Mouse (Mus musculus): ENCODE results near the gene Stim1. TPM values are rescaled to one million over a fixed set of nuclear protein-coding genes. Genes with fewer than 3 reads are reported as not detected.

Gene Stim1
- polyA plus RNA-seq, 1 experiment from 2014 or later: 11.6 TPM

GRCm38 (mm10) chr7:102446438-102446837 lies 178.8 kb downstream of the Stim1 start:
- WGBS: 95% methylated on average over 9 of the region's 9 CpGs
- Histone ChIP-seq H3K36me3 (ENCODE audit: control insufficient read depth, insufficient read depth, low read length) (peaks cover 22% of the 10 kb centered on the region), H3K4me3 (ENCODE audit: low read depth, low read length) (no peak overlapping the region)

GRCm38 (mm10) chr7:102458618-102459380 lies 191.2 kb downstream of the Stim1 start:
- H3K36me3 ChIP-seq (ENCODE audit: control insufficient read depth, insufficient read depth, low read length): peaks cover 40% of the 10 kb centered on the region

More at GRCm38 (mm10) chr7:102446438-102446837, 178.8 kb downstream of the Stim1 start:
- DNase-seq (ENCODE audit: low spot score, missing footprints) (no peak), ATAC-seq (ENCODE audit: low FRiP score) (no peak)
- no peak overlapping the region for H3K9ac ChIP-seq (ENCODE audit: low read length)
- no peaks in the 10 kb centered on the region for H3K9me3 ChIP-seq (ENCODE audit: control insufficient read depth, low read length)
- H3K27me3 ChIP-seq (ENCODE audit: control insufficient read depth, insufficient read depth, low read length): no peaks in the 10 kb centered on the region
- H3K4me1 ChIP-seq (ENCODE audit: control insufficient read depth, insufficient read depth, low read length): peaks cover 15% of the 10 kb centered on the region; the same call in 1 of the 2 replicates
- no peak overlapping the region for H3K4me2 ChIP-seq
- no peak overlapping the region for H3K27ac ChIP-seq (ENCODE audit: low read depth, low read length)

GRCm38 (mm10) chr7:102467566-102467965 lies 200.0 kb downstream of the Stim1 start:
- Histone ChIP-seq H3K4me1 (ENCODE audit: control insufficient read depth, insufficient read depth, low read length) (no peaks in the 10 kb centered on the region), H3K36me3 (ENCODE audit: control insufficient read depth, insufficient read depth, low read length) (peaks cover 31% of the 10 kb centered on the region), H3K27me3 (ENCODE audit: control insufficient read depth, insufficient read depth, low read length) (no peaks in the 10 kb centered on the region), H3K4me2 (no peak overlapping the region), H3K4me3 (ENCODE audit: low read depth, low read length) (no peak overlapping the region), H3K9ac (ENCODE audit: low read length) (no peak overlapping the region), H3K9me3 (ENCODE audit: control insufficient read depth, low read length) (no peaks in the 10 kb centered on the region), H3K27ac (ENCODE audit: low read depth, low read length) (no peak overlapping the region)
- ATAC-seq (ENCODE audit: low FRiP score): no peak
- WGBS: 90% methylated on average over 8 of the region's 8 CpGs
- DNase-seq (ENCODE audit: low spot score, missing footprints): no peak

More at GRCm38 (mm10) chr7:102458618-102459380, 191.2 kb downstream of the Stim1 start:
- H3K9me3 ChIP-seq (ENCODE audit: control insufficient read depth, low read length): no peaks in the 10 kb centered on the region
- WGBS: 79% methylated on average over 5 of the region's 5 CpGs
- H3K27me3 ChIP-seq (ENCODE audit: control insufficient read depth, insufficient read depth, low read length): no peaks in the 10 kb centered on the region
- ATAC-seq (ENCODE audit: low FRiP score) (no peak), DNase-seq (ENCODE audit: low spot score, missing footprints) (no peak)
- H3K4me3 ChIP-seq (ENCODE audit: low read depth, low read length): no peak overlapping the region
- H3K9ac ChIP-seq (ENCODE audit: low read length): no peak overlapping the region
- H3K27ac ChIP-seq (ENCODE audit: low read depth, low read length): no peak overlapping the region
- H3K4me1 ChIP-seq (ENCODE audit: control insufficient read depth, insufficient read depth, low read length): no peaks in the 10 kb centered on the region
- H3K4me2 ChIP-seq: no peak overlapping the region

GRCm38 (mm10) chr7:102472675-102473074 lies 205.1 kb downstream of the Stim1 start:
- Histone ChIP-seq H3K36me3 (ENCODE audit: control insufficient read depth, insufficient read depth, low read length) (peaks cover 7% of the 10 kb centered on the region), H3K4me3 (ENCODE audit: low read depth, low read length) (no peak overlapping the region), H3K9me3 (ENCODE audit: control insufficient read depth, low read length) (no peaks in the 10 kb centered on the region), H3K4me1 (ENCODE audit: control insufficient read depth, insufficient read depth, low read length) (no peaks in the 10 kb centered on the region), H3K27me3 (ENCODE audit: control insufficient read depth, insufficient read depth, low read length) (no peaks in the 10 kb centered on the region), H3K27ac (ENCODE audit: low read depth, low read length) (no peak overlapping the region), H3K4me2 (no peak overlapping the region), H3K9ac (ENCODE audit: low read length) (no peak overlapping the region)
- WGBS: 75% methylated on average over 5 of the region's 5 CpGs
- ATAC-seq (ENCODE audit: low FRiP score) (no peak), DNase-seq (ENCODE audit: low spot score, missing footprints) (no peak)

GRCm38 (mm10) chr7:102476601-102477000 lies 209.0 kb downstream of the Stim1 start:
- 93% methylated on average over 5 of the region's 5 CpGs for WGBS

GRCm38 (mm10) chr7:102477377-102477776 lies 209.8 kb downstream of the Stim1 start:
- Histone ChIP-seq H3K36me3 (ENCODE audit: control insufficient read depth, insufficient read depth, low read length) (no peaks in the 10 kb centered on the region), H3K4me2 (no peak overlapping the region), H3K27ac (ENCODE audit: low read depth, low read length) (no peak overlapping the region), H3K4me1 (ENCODE audit: control insufficient read depth, insufficient read depth, low read length) (no peaks in the 10 kb centered on the region), H3K4me3 (ENCODE audit: low read depth, low read length) (no peak overlapping the region), H3K27me3 (ENCODE audit: control insufficient read depth, insufficient read depth, low read length) (no peaks in the 10 kb centered on the region), H3K9me3 (ENCODE audit: control insufficient read depth, low read length) (no peaks in the 10 kb centered on the region), H3K9ac (ENCODE audit: low read length) (no peak overlapping the region)
- DNase-seq (ENCODE audit: low spot score, missing footprints) (no peak), ATAC-seq (ENCODE audit: low FRiP score) (peak; percentile 55)
- WGBS: 74% methylated on average over 11 of the region's 11 CpGs

More at GRCm38 (mm10) chr7:102476601-102477000, 209.0 kb downstream of the Stim1 start:
- Histone ChIP-seq H3K9me3 (ENCODE audit: control insufficient read depth, low read length) (no peaks in the 10 kb centered on the region), H3K36me3 (ENCODE audit: control insufficient read depth, insufficient read depth, low read length) (no peaks in the 10 kb centered on the region), H3K4me3 (ENCODE audit: low read depth, low read length) (no peak overlapping the region), H3K27me3 (ENCODE audit: control insufficient read depth, insufficient read depth, low read length) (no peaks in the 10 kb centered on the region), H3K27ac (ENCODE audit: low read depth, low read length) (no peak overlapping the region), H3K4me2 (no peak overlapping the region), H3K9ac (ENCODE audit: low read length) (no peak overlapping the region), H3K4me1 (ENCODE audit: control insufficient read depth, insufficient read depth, low read length) (no peaks in the 10 kb centered on the region)
- no peak for ATAC-seq (ENCODE audit: low FRiP score)
- DNase-seq (ENCODE audit: low spot score, missing footprints): no peak

GRCm38 (mm10) chr7:102478425-102478824 lies 210.8 kb downstream of the Stim1 start:
- WGBS: 91% methylated on average over 4 of the region's 4 CpGs
- H3K9me3 ChIP-seq (ENCODE audit: control insufficient read depth, low read length): no peaks in the 10 kb centered on the region
- no peak overlapping the region for H3K4me2 ChIP-seq
- H3K4me1 ChIP-seq (ENCODE audit: control insufficient read depth, insufficient read depth, low read length): no peaks in the 10 kb centered on the region
- H3K36me3 ChIP-seq (ENCODE audit: control insufficient read depth, insufficient read depth, low read length): no peaks in the 10 kb centered on the region
- no peak overlapping the region for H3K9ac ChIP-seq (ENCODE audit: low read length)
- no peak overlapping the region for H3K27ac ChIP-seq (ENCODE audit: low read depth, low read length)
- ATAC-seq (ENCODE audit: low FRiP score) (no peak), DNase-seq (ENCODE audit: low spot score, missing footprints) (no peak)
- H3K27me3 ChIP-seq (ENCODE audit: control insufficient read depth, insufficient read depth, low read length): no peaks in the 10 kb centered on the region
- H3K4me3 ChIP-seq (ENCODE audit: low read depth, low read length): no peak overlapping the region

- Histone ChIP-seq H3K4me3 (ENCODE audit: low read depth, low read length) (no peak overlapping the region), H3K9ac (ENCODE audit: low read length) (no peak overlapping the region), H3K4me1 (ENCODE audit: control insufficient read depth, insufficient read depth, low read length) (no peaks in the 10 kb centered on the region), H3K36me3 (ENCODE audit: control insufficient read depth, insufficient read depth, low read length) (no peaks in the 10 kb centered on the region), H3K27ac (ENCODE audit: low read depth, low read length) (no peak overlapping the region), H3K4me2 (no peak overlapping the region), H3K9me3 (ENCODE audit: control insufficient read depth, low read length) (no peaks in the 10 kb centered on the region), H3K27me3 (ENCODE audit: control insufficient read depth, insufficient read depth, low read length) (no peaks in the 10 kb centered on the region)
- 78% methylated on average over 3 of the region's 3 CpGs for WGBS
- DNase-seq (ENCODE audit: low spot score, missing footprints) (no peak), ATAC-seq (ENCODE audit: low FRiP score) (no peak)
These were observed 211.3 kb downstream of the Stim1 start for GRCm38 (mm10) chr7:102478926-102479325.

- Histone ChIP-seq H3K9me3 (ENCODE audit: control insufficient read depth, low read length) (no peaks in the 10 kb centered on the region), H3K27ac (ENCODE audit: low read depth, low read length) (no peak overlapping the region), H3K4me2 (no peak overlapping the region), H3K36me3 (ENCODE audit: control insufficient read depth, insufficient read depth, low read length) (no peaks in the 10 kb centered on the region), H3K9ac (ENCODE audit: low read length) (no peak overlapping the region), H3K4me1 (ENCODE audit: control insufficient read depth, insufficient read depth, low read length) (no peaks in the 10 kb centered on the region), H3K4me3 (ENCODE audit: low read depth, low read length) (no peak overlapping the region), H3K27me3 (ENCODE audit: control insufficient read depth, insufficient read depth, low read length) (no peaks in the 10 kb centered on the region)
- DNase-seq (ENCODE audit: low spot score, missing footprints) (no peak), ATAC-seq (ENCODE audit: low FRiP score) (no peak)
- 82% methylated on average over 5 of the region's 5 CpGs for WGBS
These were observed 211.9 kb downstream of the Stim1 start for GRCm38 (mm10) chr7:102479368-102480078.
